Mouse (Mus musculus): ENCODE data around the gene Bysl. TPM values are rescaled to one million over a fixed set of nuclear protein-coding genes. Genes with fewer than 3 reads are reported as not detected.

Gene Bysl
- polyA plus RNA-seq, 1 experiment = 25.7 TPM

DNA sequence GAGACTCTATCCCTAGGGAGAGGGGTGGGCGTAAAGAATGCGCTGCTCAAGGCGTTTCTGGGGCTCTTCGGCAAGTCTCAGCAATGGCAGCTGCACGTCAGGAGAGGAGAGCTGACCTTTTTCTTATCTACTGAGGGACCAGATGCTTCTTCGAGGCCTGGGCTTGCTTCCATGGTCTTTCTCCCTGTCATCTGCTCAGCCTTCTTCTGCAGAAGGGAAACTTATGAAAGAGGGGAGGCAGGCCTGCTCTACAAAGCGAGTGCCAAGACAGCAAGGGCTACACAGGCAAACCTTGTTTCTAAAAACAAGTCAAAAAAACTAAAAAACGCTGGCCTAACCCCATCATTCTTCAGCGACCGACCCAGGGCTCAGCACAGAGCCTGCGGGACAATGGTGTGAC is 36.5 kb downstream of the Bysl start:
- Histone ChIP-seq H3K9me3 (replicated peaks; ENCODE audit: control insufficient read depth, insufficient read depth, low read length, poor library complexity, severe bottlenecking) (no peaks in the 10 kb centered on the region), H3K36me3 (ENCODE audit: control insufficient read depth, insufficient read depth, low read length, poor library complexity, severe bottlenecking) (no peaks in the 10 kb centered on the region), H3K27me3 (ENCODE audit: control insufficient read depth, insufficient read depth, low read length, poor library complexity, severe bottlenecking) (no peaks in the 10 kb centered on the region), H3K4me1 (ENCODE audit: control insufficient read depth, insufficient read depth, low read length) (peaks cover 12% of the 10 kb centered on the region), H3K4me3 (ENCODE audit: low read depth, low read length) (no peak overlapping the region), H3K9ac (ENCODE audit: low read depth, poor library complexity, severe bottlenecking) (no peak overlapping the region), H3K27ac (ENCODE audit: insufficient read depth, low read length) (peak overlapping the region; percentile 39; the same call in 1 of the 2 replicates)
- no peak for TF ChIP-seq POLR2A (IDR thresholded peaks at IDR 0.05; ENCODE audit: insufficient read depth, low read length)
- TF ChIP-seq EP300 (IDR thresholded peaks at IDR 0.05; ENCODE audit: insufficient read depth, low read depth, low read length) = 0 out of 2 replicates have a peak, but pooled peaks have one; percentile 38
- no peak for TF ChIP-seq CTCF (IDR thresholded peaks at IDR 0.05; ENCODE audit: low read depth, low read length)

DNA sequence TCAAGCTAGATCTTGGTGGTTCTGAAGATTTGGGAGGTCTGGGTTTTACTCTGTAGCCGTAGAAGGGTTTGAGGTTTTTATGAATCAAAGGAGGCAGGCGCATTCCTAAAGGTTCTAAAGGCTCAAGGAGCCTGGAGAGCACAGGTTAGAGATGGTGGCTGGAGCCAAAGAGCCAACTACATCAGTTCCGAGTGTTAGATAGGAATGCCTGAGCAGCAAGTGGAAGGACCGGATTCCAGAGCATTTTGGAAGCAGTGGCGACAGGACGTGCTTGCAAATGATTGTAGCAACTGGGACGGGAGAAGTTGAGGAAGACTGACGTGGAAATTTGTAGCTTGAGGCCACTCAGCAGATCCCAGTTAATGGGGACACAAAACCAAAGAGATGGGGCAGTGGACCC is 37.3 kb downstream of the Bysl start:
- H3K9me3 ChIP-seq (replicated peaks; ENCODE audit: control insufficient read depth, insufficient read depth, low read length, poor library complexity, severe bottlenecking) = no peaks in the 10 kb centered on the region
- no peak for TF ChIP-seq EP300 (IDR thresholded peaks at IDR 0.05; ENCODE audit: insufficient read depth, low read depth, low read length)
- no peak for TF ChIP-seq CTCF (IDR thresholded peaks at IDR 0.05; ENCODE audit: low read depth, low read length)
- TF ChIP-seq POLR2A (IDR thresholded peaks at IDR 0.05; ENCODE audit: insufficient read depth, low read length) = no peak
- H3K27ac ChIP-seq (ENCODE audit: insufficient read depth, low read length) = peak overlapping the region; percentile 39
- H3K36me3 ChIP-seq (ENCODE audit: control insufficient read depth, insufficient read depth, low read length, poor library complexity, severe bottlenecking) = no peaks in the 10 kb centered on the region
- H3K4me1 ChIP-seq (ENCODE audit: control insufficient read depth, insufficient read depth, low read length) = peaks cover 12% of the 10 kb centered on the region
- no peaks in the 10 kb centered on the region for H3K27me3 ChIP-seq (ENCODE audit: control insufficient read depth, insufficient read depth, low read length, poor library complexity, severe bottlenecking)
- no peak overlapping the region for H3K9ac ChIP-seq (ENCODE audit: low read depth, poor library complexity, severe bottlenecking)
- H3K4me3 ChIP-seq (ENCODE audit: low read depth, low read length) = no peak overlapping the region

DNA sequence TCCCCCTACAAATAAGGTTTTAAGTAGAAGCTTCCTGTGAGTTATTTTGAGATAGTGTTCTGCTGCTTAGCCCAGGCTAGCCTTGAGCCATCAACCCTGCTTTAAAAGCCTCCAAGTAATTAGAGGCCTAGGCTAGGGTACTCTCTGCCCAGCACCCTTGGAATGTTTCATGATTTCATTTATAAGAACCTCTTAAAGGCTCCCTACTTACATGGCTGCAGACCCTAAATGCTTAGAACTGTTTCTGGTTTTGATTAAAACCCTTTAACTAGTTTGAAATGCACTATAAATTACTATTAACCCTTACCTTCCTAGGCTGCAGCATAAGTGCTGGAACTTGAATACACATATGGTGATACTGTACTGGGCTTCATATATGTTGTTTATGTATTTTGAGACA is 38.9 kb downstream of the Bysl start:
- no peaks in the 10 kb centered on the region for H3K9me3 ChIP-seq (replicated peaks; ENCODE audit: control insufficient read depth, insufficient read depth, low read length, poor library complexity, severe bottlenecking)
- TF ChIP-seq CTCF (IDR thresholded peaks at IDR 0.05; ENCODE audit: low read depth, low read length) (no peak), POLR2A (IDR thresholded peaks at IDR 0.05; ENCODE audit: insufficient read depth, low read length) (no peak), EP300 (IDR thresholded peaks at IDR 0.05; ENCODE audit: insufficient read depth, low read depth, low read length) (no peak)
- H3K9ac ChIP-seq (ENCODE audit: low read depth, poor library complexity, severe bottlenecking) = peak overlapping the region; percentile 41
- H3K4me1 ChIP-seq (ENCODE audit: control insufficient read depth, insufficient read depth, low read length) = peaks cover 15% of the 10 kb centered on the region
- H3K27ac ChIP-seq (ENCODE audit: insufficient read depth, low read length) = peak overlapping the region; percentile 97
- H3K4me3 ChIP-seq (ENCODE audit: low read depth, low read length) = no peak overlapping the region; the same call in 1 of the 2 replicates
- H3K27me3 ChIP-seq (ENCODE audit: control insufficient read depth, insufficient read depth, low read length, poor library complexity, severe bottlenecking) = no peaks in the 10 kb centered on the region
- H3K36me3 ChIP-seq (ENCODE audit: control insufficient read depth, insufficient read depth, low read length, poor library complexity, severe bottlenecking) = no peaks in the 10 kb centered on the region

DNA sequence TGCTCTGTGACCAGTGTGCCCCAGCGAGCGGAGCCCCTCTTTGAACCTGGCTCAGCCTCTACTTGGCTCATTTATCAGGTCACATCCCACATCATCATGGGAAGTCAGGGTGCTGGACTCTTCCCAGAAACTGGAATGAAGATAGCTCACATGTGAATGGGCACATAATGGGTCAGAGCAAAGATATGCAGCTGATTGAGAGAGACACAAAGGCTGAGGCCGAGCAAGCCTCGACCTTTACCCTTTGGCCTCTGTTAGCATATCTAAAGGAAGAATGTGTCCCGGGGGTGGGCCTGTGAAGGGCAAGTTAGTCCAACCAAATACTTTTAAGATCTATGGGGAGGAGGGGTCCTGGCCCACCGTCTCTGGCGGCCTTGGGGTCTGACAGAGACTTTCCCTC is 39.7 kb downstream of the Bysl start:
- TF ChIP-seq CTCF (IDR thresholded peaks at IDR 0.05; ENCODE audit: low read depth, low read length) = no peak
- TF ChIP-seq EP300 (IDR thresholded peaks at IDR 0.05; ENCODE audit: insufficient read depth, low read depth, low read length) = peak; percentile 99
- TF ChIP-seq POLR2A (IDR thresholded peaks at IDR 0.05; ENCODE audit: insufficient read depth, low read length) = peak; percentile 42
- Histone ChIP-seq H3K9ac (ENCODE audit: low read depth, poor library complexity, severe bottlenecking) (peak overlapping the region; percentile 41), H3K9me3 (replicated peaks; ENCODE audit: control insufficient read depth, insufficient read depth, low read length, poor library complexity, severe bottlenecking) (no peaks in the 10 kb centered on the region), H3K4me3 (ENCODE audit: low read depth, low read length) (peak overlapping the region; percentile 62), H3K27me3 (ENCODE audit: control insufficient read depth, insufficient read depth, low read length, poor library complexity, severe bottlenecking) (no peaks in the 10 kb centered on the region), H3K27ac (ENCODE audit: insufficient read depth, low read length) (peak overlapping the region; percentile 97), H3K36me3 (ENCODE audit: control insufficient read depth, insufficient read depth, low read length, poor library complexity, severe bottlenecking) (no peaks in the 10 kb centered on the region), H3K4me1 (ENCODE audit: control insufficient read depth, insufficient read depth, low read length) (peaks cover 17% of the 10 kb centered on the region)

DNA sequence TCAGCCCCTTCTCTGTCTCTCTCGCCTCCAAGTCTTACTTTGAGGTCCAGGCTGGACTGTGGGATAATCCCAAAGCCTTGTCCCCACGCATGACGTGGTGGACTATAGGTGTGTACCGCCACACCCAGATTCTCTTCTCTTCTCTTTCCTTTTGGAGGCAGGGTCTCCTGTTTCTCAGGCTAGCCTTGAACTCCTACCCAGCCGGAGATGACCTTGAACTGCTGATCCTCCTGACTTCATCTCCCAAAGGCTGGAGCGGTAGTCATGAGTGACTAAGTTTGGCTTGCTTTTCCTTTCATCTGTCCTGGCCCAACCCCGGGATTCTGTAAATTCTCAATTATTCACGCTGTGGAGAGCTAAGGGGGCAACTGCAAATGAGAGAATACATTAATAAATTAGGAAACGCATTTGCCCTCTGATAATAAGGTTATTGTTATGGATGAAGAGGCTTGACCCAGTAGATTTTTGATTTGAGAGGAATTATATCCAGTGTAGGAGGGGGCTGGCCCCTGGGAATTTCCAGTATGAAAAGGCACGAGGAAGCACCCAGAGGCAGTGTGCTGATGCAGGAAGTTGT is 42.3 kb downstream of the Bysl start:
- Histone ChIP-seq H3K36me3 (ENCODE audit: control insufficient read depth, insufficient read depth, low read length, poor library complexity, severe bottlenecking) (no peaks in the 10 kb centered on the region), H3K9ac (ENCODE audit: low read depth, poor library complexity, severe bottlenecking) (no peak overlapping the region), H3K9me3 (replicated peaks; ENCODE audit: control insufficient read depth, insufficient read depth, low read length, poor library complexity, severe bottlenecking) (no peaks in the 10 kb centered on the region), H3K27ac (ENCODE audit: insufficient read depth, low read length) (peak overlapping the region; percentile 68), H3K4me1 (ENCODE audit: control insufficient read depth, insufficient read depth, low read length) (peaks cover 11% of the 10 kb centered on the region), H3K4me3 (ENCODE audit: low read depth, low read length) (no peak overlapping the region), H3K27me3 (ENCODE audit: control insufficient read depth, insufficient read depth, low read length, poor library complexity, severe bottlenecking) (no peaks in the 10 kb centered on the region)
- no peak for TF ChIP-seq CTCF (IDR thresholded peaks at IDR 0.05; ENCODE audit: low read depth, low read length)
- peak; percentile 78; the same call in 1 of the 2 replicates for TF ChIP-seq EP300 (IDR thresholded peaks at IDR 0.05; ENCODE audit: insufficient read depth, low read depth, low read length)
- no peak for TF ChIP-seq POLR2A (IDR thresholded peaks at IDR 0.05; ENCODE audit: insufficient read depth, low read length)

DNA sequence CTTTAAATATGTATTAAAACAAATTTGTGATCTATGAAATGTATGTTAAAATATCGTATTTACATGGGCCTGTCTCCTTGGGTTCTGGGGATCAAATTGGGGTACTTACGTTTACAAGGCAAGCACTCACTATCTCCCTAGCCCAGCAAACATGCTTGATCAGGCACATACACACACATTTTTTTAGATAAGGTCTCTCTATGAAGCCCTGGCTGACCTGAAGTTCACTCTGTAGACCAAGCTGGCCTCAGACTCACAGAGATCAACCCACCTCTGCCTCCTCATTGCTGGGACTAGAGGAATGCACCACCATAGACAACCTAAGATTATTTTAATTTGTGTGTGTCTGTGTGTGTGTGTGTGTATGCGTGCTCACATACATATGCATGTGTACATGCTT is 42.9 kb downstream of the Bysl start:
- no peak overlapping the region for H3K9ac ChIP-seq (ENCODE audit: low read depth, poor library complexity, severe bottlenecking)
- H3K27me3 ChIP-seq (ENCODE audit: control insufficient read depth, insufficient read depth, low read length, poor library complexity, severe bottlenecking) = no peaks in the 10 kb centered on the region
- H3K36me3 ChIP-seq (ENCODE audit: control insufficient read depth, insufficient read depth, low read length, poor library complexity, severe bottlenecking) = no peaks in the 10 kb centered on the region
- H3K4me3 ChIP-seq (ENCODE audit: low read depth, low read length) = no peak overlapping the region
- H3K4me1 ChIP-seq (ENCODE audit: control insufficient read depth, insufficient read depth, low read length) = peaks cover 11% of the 10 kb centered on the region
- peak overlapping the region; percentile 68 for H3K27ac ChIP-seq (ENCODE audit: insufficient read depth, low read length)
- TF ChIP-seq CTCF (IDR thresholded peaks at IDR 0.05; ENCODE audit: low read depth, low read length) = no peak
- TF ChIP-seq EP300 (IDR thresholded peaks at IDR 0.05; ENCODE audit: insufficient read depth, low read depth, low read length) = no peak
- no peak for TF ChIP-seq POLR2A (IDR thresholded peaks at IDR 0.05; ENCODE audit: insufficient read depth, low read length)
- no peaks in the 10 kb centered on the region for H3K9me3 ChIP-seq (replicated peaks; ENCODE audit: control insufficient read depth, insufficient read depth, low read length, poor library complexity, severe bottlenecking)

Data from ES-Bruce4 (cell line).